Mouse (Mus musculus): Measurements from ENCODE around the gene Shisa9. TPM values are rescaled to one million over a fixed set of nuclear protein-coding genes. Genes with fewer than 3 reads are reported as not detected.

The Shisa9 gene
- total RNA-seq, 2 experiments from 2014 or later = 49.7 to 56.6 TPM

DNA sequence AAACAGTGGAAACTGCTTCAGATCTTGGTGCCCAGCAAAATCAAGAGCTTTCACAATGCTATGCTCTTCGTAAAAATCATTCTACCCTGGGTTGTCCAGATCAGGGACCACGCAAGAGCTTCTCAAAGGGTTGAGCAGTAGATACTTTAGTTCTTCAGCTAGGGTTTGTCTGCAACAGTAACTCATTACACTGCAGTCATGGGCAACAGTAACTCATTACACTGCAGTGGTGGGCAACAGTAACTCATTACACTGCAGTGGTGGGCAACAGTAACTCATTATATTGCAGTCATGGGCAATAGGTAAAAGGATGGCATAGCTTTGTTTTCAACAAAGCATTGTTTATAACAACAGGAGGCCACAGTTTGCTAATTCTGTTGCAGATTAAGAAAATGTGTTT is 281.9 kb downstream of the Shisa9 start:
- no peak for DNase-seq (ENCODE audit: extremely low spot score in 1 of 2, low spot score in 1 of 2)

DNA sequence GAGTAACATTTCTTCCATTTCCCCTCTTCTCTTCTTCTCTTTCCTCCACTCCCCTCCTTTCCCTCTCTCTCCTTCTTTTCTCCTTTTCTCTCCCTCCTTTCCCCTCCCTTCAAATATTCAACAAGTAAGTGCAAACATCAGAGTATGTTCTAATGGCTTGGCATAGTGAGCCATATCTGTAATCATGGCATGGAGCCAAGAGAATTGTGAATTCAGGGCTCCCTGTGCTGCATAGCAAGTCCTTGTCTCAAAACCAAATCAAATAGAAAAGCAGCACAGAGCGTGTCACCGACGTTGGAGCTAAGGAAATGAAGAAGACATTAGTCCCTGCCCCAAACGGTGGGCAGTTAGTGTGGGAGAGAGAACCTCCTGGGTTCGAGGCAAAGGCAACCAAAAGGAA is 316.6 kb downstream of the Shisa9 start:
- no peak for DNase-seq (ENCODE audit: extremely low spot score in 1 of 2, low spot score in 1 of 2)

DNA sequence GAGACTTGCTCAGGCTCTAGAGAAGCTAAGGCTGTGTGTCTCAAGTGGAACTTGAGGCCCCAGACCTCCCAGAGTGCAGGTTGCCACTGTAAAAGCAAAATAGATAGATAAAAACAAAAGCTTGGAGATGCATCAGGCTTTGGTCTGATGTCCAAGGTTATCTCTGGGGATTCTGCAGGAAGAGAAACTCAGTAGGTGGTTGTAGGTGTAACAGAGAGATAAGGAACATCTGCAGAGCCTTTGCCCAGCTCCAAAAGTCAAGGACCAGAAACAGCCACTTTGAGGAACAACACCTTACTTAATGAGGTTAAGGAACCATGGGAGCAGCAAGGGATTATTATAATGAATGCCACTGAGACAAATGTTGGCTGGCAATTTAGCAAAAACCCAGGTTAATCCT is 319.5 kb downstream of the Shisa9 start:
- DNase-seq (ENCODE audit: extremely low spot score in 1 of 2, low spot score in 1 of 2) = no peak

DNA sequence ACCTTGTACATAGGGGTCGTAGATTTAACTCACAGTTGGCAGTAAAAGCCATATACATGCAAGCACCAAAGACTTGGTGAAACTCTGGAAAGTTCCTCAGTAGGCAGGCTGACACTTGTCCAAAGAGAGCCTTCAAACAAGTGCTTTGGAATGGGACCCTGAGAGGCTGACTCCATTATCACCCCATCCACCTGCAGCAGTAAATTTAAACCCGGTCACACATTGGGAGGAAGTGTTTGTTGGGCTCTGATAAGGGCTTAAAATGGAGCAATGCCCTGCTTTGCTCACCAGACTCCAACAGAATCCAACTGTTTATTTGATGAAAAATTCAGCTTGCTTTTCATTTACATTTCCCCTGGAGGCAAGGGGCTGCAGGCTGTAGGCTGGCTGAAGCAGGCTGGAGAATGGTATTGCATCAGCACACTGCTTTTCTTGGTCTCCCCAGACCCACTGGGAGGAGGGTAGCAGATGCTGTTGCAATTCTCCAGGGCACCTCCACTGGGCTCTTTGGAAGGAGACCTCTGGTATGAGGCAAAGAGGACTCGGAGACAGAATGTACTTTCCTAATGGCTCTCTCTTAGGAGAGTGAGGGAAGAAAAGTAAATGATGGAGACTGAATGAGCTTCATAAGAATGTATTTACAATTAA is 323.5 kb downstream of the Shisa9 start:
- DNase-seq (ENCODE audit: extremely low spot score in 1 of 2, low spot score in 1 of 2) = no peak

DNA sequence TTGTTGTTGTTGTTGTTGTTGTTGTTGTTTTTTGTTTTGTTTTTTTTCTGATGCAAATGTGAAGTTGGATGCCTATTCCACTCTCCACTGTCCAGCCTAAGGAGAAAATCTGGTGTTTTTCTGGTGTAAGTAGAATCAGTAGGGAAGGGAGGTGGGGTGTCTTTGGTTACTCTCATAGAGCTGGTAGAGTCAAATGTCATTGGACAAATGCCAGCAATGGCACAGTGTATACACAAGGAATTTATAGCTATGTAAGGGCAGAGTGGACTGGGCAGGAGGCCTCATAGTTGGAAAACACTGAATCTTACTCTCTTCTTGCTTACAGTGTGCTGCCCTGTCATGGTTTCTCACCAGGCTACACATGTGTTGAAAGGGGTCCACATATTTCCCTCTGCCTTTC is 325.9 kb downstream of the Shisa9 start:
- DNase-seq (ENCODE audit: extremely low spot score in 1 of 2, low spot score in 1 of 2) = no peak

DNA sequence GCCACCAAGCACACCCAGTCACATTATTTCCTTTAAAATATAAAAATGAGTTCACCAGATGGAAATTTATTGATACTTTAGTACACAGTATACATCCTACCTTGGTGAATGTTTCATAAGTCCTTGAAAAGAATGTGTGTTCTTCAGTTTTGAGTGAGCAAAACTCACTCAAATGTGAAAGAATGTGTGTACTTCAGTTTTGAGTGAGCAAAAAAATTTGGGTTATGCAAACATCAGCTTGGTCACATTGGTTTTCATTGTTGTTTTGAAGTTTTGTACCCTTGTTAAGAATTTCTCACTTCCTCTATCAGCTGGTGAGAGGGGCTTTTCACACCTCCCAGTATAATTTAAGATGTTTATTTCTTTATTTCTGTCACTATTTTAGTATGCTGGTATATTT is 331.7 kb downstream of the Shisa9 start:
- no peak for DNase-seq (ENCODE audit: extremely low spot score in 1 of 2, low spot score in 1 of 2)

Other genes starting within 250 kb of the Shisa9 start
- 10 to 100 TPM; 30.5 to 34.1 TPM for gene Cpped1, start 74.7 kb upstream of the Shisa9 start, total RNA-seq (2021)